Mouse (Mus musculus) CH12F3 (cell line): ENCODE data around the gene Ctsk.
"Not testable (repeated sequence)": the region's sequence is repeated elsewhere in the genome, so short reads cannot be mapped to it uniquely, and the experiment has no call there.

ENCODE experiments used
- in situ Hi-C: fragments of 300-500 bp; cut with MboI; formaldehyde crosslinking; loops from 2 replicates; pipeline ENCODE4 v1.14.3; 2020; ENCODE audit warnings: low sequenced_read_pairs

Ctsk gene

GRCm38 (mm10) chr3:95523662-95524061 lies 24.6 kb downstream of the Ctsk start:
- in situ Hi-C loops: no loop called here

- in situ Hi-C loops: no loop called here
Observed at GRCm38 (mm10) chr3:95524673-95525072, 25.6 kb downstream of the Ctsk start.

- in situ Hi-C loops: no loop called here
Observed at GRCm38 (mm10) chr3:95526111-95526510, 27.1 kb downstream of the Ctsk start.

GRCm38 (mm10) chr3:95526622-95527211 lies 27.7 kb downstream of the Ctsk start, which contains the start of gene Ctss:
Gene Ctss (plus strand): TSS chr3:95526786.
- in situ Hi-C loops: no loop called here

GRCm38 (mm10) chr3:95529814-95530213 lies 30.8 kb downstream of the Ctsk start:
- in situ Hi-C loops: no loop called here

GRCm38 (mm10) chr3:95531025-95531424 lies 32.0 kb downstream of the Ctsk start:
- in situ Hi-C loops: no loop called here

- in situ Hi-C loops: no loop called here
Observed at GRCm38 (mm10) chr3:95533364-95533763, 34.3 kb downstream of the Ctsk start.

- in situ Hi-C loops: no loop called here
Observed at GRCm38 (mm10) chr3:95534927-95535326, 35.9 kb downstream of the Ctsk start.

GRCm38 (mm10) chr3:95538936-95539335 lies 39.9 kb downstream of the Ctsk start:
- in situ Hi-C loops: no loop called here

- in situ Hi-C loops: no loop called here
Observed at GRCm38 (mm10) chr3:95539837-95540236, 40.8 kb downstream of the Ctsk start.

GRCm38 (mm10) chr3:95541186-95541585 lies 42.1 kb downstream of the Ctsk start:
- in situ Hi-C loops: not testable (repeated sequence)

- in situ Hi-C loops: no loop called here
Observed at GRCm38 (mm10) chr3:95542171-95542570, 43.1 kb downstream of the Ctsk start.

- in situ Hi-C loops: no loop called here
Observed at GRCm38 (mm10) chr3:95542981-95543380, 43.9 kb downstream of the Ctsk start.

GRCm38 (mm10) chr3:95550176-95550575 lies 51.1 kb downstream of the Ctsk start:
- in situ Hi-C loops: no loop called here

- in situ Hi-C loops: no loop called here
Observed at GRCm38 (mm10) chr3:95553986-95554385, 54.9 kb downstream of the Ctsk start.
